Mouse (Mus musculus): ENCODE data around the gene Dapk1. TPM values are rescaled to one million over a fixed set of nuclear protein-coding genes. Genes with fewer than 3 reads are reported as not detected.

Dapk1 gene
- 14.9 and 15.1 TPM in 2 replicates for polyA plus RNA-seq (2021; fragmentation: Nextera tagmentation)
- long read RNA-seq, experiment 1, full-length matches to known transcripts = 50 of 107 reads
- long read RNA-seq, experiment 1, partial matches to known transcripts = 29 of 107 reads
- long read RNA-seq, experiment 1, other reads (novel, unspliced or antisense) = 28 of 107 reads
- long read RNA-seq, experiment 2, full-length matches to known transcripts = 3 of 35 reads
- long read RNA-seq, experiment 2, partial matches to known transcripts = 28 of 35 reads
- long read RNA-seq, experiment 2, other reads (novel, unspliced or antisense) = 4 of 35 reads

GRCm38 (mm10) chr13:60601436-60602415 lies at the start of gene Dapk1:
Gene Dapk1 (plus strand): TSS chr13:60601947.

GRCm38 (mm10) chr13:60786264-60786663 lies 184.5 kb downstream of the Dapk1 start, which contains the start of gene BC051665:
Gene BC051665 (minus strand): TSS chr13:60786364.

GRCm38 (mm10) chr13:60802749-60803148 lies 201.0 kb downstream of the Dapk1 start, which contains the start of gene Ctsll3:
Gene Ctsll3 (minus strand): TSS chr13:60802849.

Other genes with a start within 250 kb of the Dapk1 start
- not detected in 2 replicates for gene BC051665, start 184.4 kb downstream of the Dapk1 start, polyA plus RNA-seq (2021; fragmentation: Nextera tagmentation)
- not detected in 2 replicates for gene Ctsll3, start 200.9 kb downstream of the Dapk1 start, polyA plus RNA-seq (2021; fragmentation: Nextera tagmentation)